Mouse (Mus musculus): Measurements from ENCODE around the gene Cracr2a. TPM values are rescaled to one million over a fixed set of nuclear protein-coding genes. Genes with fewer than 3 reads are reported as not detected.

Gene Cracr2a
- polyA plus RNA-seq, 1 experiment from 2014 or later, result 0.96 TPM

- Histone ChIP-seq H3K27me3 (ENCODE audit: insufficient read depth, low read length) (0 out of 2 replicates have a peak, but pooled peaks cover 3% of the 10 kb centered on the region), H3K36me3 (ENCODE audit: insufficient read depth, low read length) (no peaks in the 10 kb centered on the region), H3K9ac (ENCODE audit: low read depth, low read length) (no peak overlapping the region), H3K4me2 (ENCODE audit: low read length) (no peak overlapping the region), H3K9me3 (replicated peaks; ENCODE audit: low read length) (no peaks in the 10 kb centered on the region), H3K27ac (no peak overlapping the region), H3K4me1 (replicated peaks; ENCODE audit: insufficient read depth, low read length) (no peaks in the 10 kb centered on the region), H3K4me3 (replicated peaks; ENCODE audit: low read depth, low read length) (no peak overlapping the region)
- WGBS, result 69% methylated on average over 2 of the region's 2 CpGs
- ATAC-seq (replicated peaks; ENCODE audit: low FRiP score, low read depth) (no peak), DNase-seq (ENCODE audit: low spot score) (no peak)
- TF ChIP-seq CTCF (IDR thresholded peaks at IDR 0.05; ENCODE audit: low read depth), result no peak
These were observed 23.0 kb upstream of the Cracr2a start for GRCm38 (mm10) chr6:127538118-127538517.

DNA sequence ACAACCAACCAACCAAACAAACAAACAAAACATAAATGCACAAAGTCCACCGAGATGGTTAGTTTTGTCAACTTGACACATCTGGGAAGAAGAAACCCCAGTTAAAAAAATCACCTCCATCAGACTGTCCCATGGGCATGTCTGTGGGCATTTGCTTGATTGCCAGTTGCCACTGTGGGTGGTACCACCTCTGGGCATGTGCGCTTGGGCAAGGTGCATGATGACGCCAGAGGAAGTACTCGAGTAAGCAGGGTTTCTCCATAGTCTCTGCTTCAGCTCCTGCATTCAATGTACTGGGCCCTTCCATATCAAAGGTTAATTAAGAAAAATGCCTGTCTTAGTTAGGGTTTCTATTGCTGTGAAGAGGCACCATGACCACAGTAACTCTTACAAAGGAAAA is 21.9 kb upstream of the Cracr2a start:
- Histone ChIP-seq H3K4me2 (ENCODE audit: low read length) (no peak overlapping the region), H3K27me3 (ENCODE audit: insufficient read depth, low read length) (0 out of 2 replicates have a peak, but pooled peaks cover 3% of the 10 kb centered on the region), H3K9me3 (replicated peaks; ENCODE audit: low read length) (no peaks in the 10 kb centered on the region), H3K27ac (no peak overlapping the region), H3K36me3 (ENCODE audit: insufficient read depth, low read length) (no peaks in the 10 kb centered on the region), H3K9ac (ENCODE audit: low read depth, low read length) (no peak overlapping the region), H3K4me3 (replicated peaks; ENCODE audit: low read depth, low read length) (no peak overlapping the region), H3K4me1 (replicated peaks; ENCODE audit: insufficient read depth, low read length) (no peaks in the 10 kb centered on the region)
- no peak for TF ChIP-seq CTCF (IDR thresholded peaks at IDR 0.05; ENCODE audit: low read depth)
- no peak for ATAC-seq (replicated peaks; ENCODE audit: low FRiP score, low read depth)
- DNase-seq (ENCODE audit: low spot score), result no peak
- WGBS, result 94% methylated on average over 4 of the region's 4 CpGs

DNA sequence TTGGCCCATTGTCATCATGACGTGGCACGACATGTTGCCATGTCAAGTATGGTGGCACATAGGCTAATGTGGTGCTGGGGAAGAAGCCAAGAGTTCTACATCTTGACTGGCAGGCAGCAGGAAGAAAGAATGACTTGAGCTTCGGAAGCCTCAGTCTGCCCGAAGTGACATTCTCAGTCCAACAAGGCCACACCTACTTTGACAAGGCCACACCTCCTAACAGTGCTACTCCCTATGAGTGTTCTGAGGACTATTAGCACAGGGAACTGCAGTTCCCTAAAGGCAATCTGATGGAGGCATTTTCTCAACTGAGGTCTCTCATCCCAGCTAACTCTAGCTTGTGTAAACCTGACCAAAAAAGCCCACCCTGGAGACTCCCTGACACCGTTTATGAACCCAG is 21.5 kb upstream of the Cracr2a start:
- Histone ChIP-seq H3K9ac (ENCODE audit: low read depth, low read length) (no peak overlapping the region), H3K27me3 (ENCODE audit: insufficient read depth, low read length) (0 out of 2 replicates have a peak, but pooled peaks cover 3% of the 10 kb centered on the region), H3K27ac (no peak overlapping the region), H3K4me3 (replicated peaks; ENCODE audit: low read depth, low read length) (no peak overlapping the region), H3K9me3 (replicated peaks; ENCODE audit: low read length) (no peaks in the 10 kb centered on the region), H3K36me3 (ENCODE audit: insufficient read depth, low read length) (no peaks in the 10 kb centered on the region), H3K4me1 (replicated peaks; ENCODE audit: insufficient read depth, low read length) (no peaks in the 10 kb centered on the region), H3K4me2 (ENCODE audit: low read length) (no peak overlapping the region)
- WGBS, result 61% methylated on average over 5 of the region's 5 CpGs
- ATAC-seq (replicated peaks; ENCODE audit: low FRiP score, low read depth) (no peak), DNase-seq (ENCODE audit: low spot score) (no peak)
- TF ChIP-seq CTCF (IDR thresholded peaks at IDR 0.05; ENCODE audit: low read depth), result no peak

- H3K4me3 ChIP-seq (replicated peaks; ENCODE audit: low read depth, low read length), result no peak overlapping the region
- ATAC-seq (replicated peaks; ENCODE audit: low FRiP score, low read depth) (no peak), DNase-seq (ENCODE audit: low spot score) (no peak)
- H3K4me2 ChIP-seq (ENCODE audit: low read length), result no peak overlapping the region
- WGBS, result 59% methylated on average over 4 of the region's 4 CpGs
- no peak for TF ChIP-seq CTCF (IDR thresholded peaks at IDR 0.05; ENCODE audit: low read depth)
- no peak overlapping the region for H3K27ac ChIP-seq
- H3K9ac ChIP-seq (ENCODE audit: low read depth, low read length), result no peak overlapping the region
- H3K36me3 ChIP-seq (ENCODE audit: insufficient read depth, low read length), result no peaks in the 10 kb centered on the region
- no peaks in the 10 kb centered on the region for H3K9me3 ChIP-seq (replicated peaks; ENCODE audit: low read length)
- no peaks in the 10 kb centered on the region for H3K4me1 ChIP-seq (replicated peaks; ENCODE audit: insufficient read depth, low read length)
- H3K27me3 ChIP-seq (ENCODE audit: insufficient read depth, low read length), result 0 out of 2 replicates have a peak, but pooled peaks cover 3% of the 10 kb centered on the region
These were observed 20.6 kb upstream of the Cracr2a start for GRCm38 (mm10) chr6:127540517-127540916.

- ATAC-seq (replicated peaks; ENCODE audit: low FRiP score, low read depth), result no peak
- 27% methylated on average over 18 of the region's 18 CpGs for WGBS
- no peaks in the 10 kb centered on the region for H3K9me3 ChIP-seq (replicated peaks; ENCODE audit: low read length)
These were observed 19.3 kb upstream of the Cracr2a start for GRCm38 (mm10) chr6:127541617-127542374.

DNA sequence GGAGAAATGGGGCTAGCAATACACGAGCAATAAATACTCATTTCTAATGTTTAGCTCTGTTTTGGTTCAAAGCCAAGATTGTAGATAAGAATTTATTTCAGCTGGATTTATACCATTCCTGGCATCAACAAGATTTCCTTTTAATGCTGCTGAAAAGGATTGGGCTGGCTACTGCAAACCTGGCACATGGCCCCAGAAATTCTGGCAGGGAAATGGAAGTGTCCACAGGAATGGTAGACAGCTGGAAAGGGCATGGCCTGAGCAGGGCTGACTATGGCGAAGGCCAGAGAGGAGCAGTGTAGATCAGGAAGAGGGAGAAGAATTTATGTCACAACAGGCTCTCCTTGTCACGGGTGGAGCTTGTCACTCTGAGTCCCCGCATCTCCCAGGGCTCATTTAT is 14.5 kb upstream of the Cracr2a start:
- no peak overlapping the region for H3K4me3 ChIP-seq (replicated peaks; ENCODE audit: low read depth, low read length)
- TF ChIP-seq CTCF (IDR thresholded peaks at IDR 0.05; ENCODE audit: low read depth), result no peak
- H3K36me3 ChIP-seq (ENCODE audit: insufficient read depth, low read length), result no peaks in the 10 kb centered on the region
- no peak overlapping the region for H3K27ac ChIP-seq
- H3K27me3 ChIP-seq (ENCODE audit: insufficient read depth, low read length), result 0 out of 2 replicates have a peak, but pooled peaks cover 3% of the 10 kb centered on the region
- H3K4me1 ChIP-seq (replicated peaks; ENCODE audit: insufficient read depth, low read length), result no peaks in the 10 kb centered on the region
- DNase-seq (ENCODE audit: low spot score), result peak; percentile 90
- no peaks in the 10 kb centered on the region for H3K9me3 ChIP-seq (replicated peaks; ENCODE audit: low read length)
- H3K9ac ChIP-seq (ENCODE audit: low read depth, low read length), result no peak overlapping the region
- WGBS, result 16% methylated on average over 4 of the region's 4 CpGs
- no peak overlapping the region for H3K4me2 ChIP-seq (ENCODE audit: low read length)
- peak; percentile 81; the same call in 1 of the 2 replicates for ATAC-seq (replicated peaks; ENCODE audit: low FRiP score, low read depth)

More at GRCm38 (mm10) chr6:127541617-127542374, 19.3 kb upstream of the Cracr2a start:
- no peaks in the 10 kb centered on the region for H3K36me3 ChIP-seq (ENCODE audit: insufficient read depth, low read length)
- H3K9ac ChIP-seq (ENCODE audit: low read depth, low read length), result no peak overlapping the region
- 0 out of 2 replicates have a peak, but pooled peaks cover 3% of the 10 kb centered on the region for H3K27me3 ChIP-seq (ENCODE audit: insufficient read depth, low read length)
- no peak overlapping the region for H3K4me3 ChIP-seq (replicated peaks; ENCODE audit: low read depth, low read length)
- H3K4me1 ChIP-seq (replicated peaks; ENCODE audit: insufficient read depth, low read length), result no peaks in the 10 kb centered on the region
- TF ChIP-seq CTCF (IDR thresholded peaks at IDR 0.05; ENCODE audit: low read depth), result peak; percentile 86
- H3K4me2 ChIP-seq (ENCODE audit: low read length), result no peak overlapping the region
- no peak overlapping the region for H3K27ac ChIP-seq
- DNase-seq (ENCODE audit: low spot score), result peak; percentile 94

All from kidney, postnatal 0 days (tissue).